Mouse (Mus musculus) cerebellum, adult 2 months (tissue): ENCODE measurements around the gene Pars2. TPM values are rescaled to one million over a fixed set of nuclear protein-coding genes. Genes with fewer than 3 reads are reported as not detected.

Source experiments
- DNase-seq, 2 experiments: peaks; one replicate each; pipeline ENCODE4 v3.0.0; 2021
- H3K27ac ChIP-seq: fragments of 200-500 bp; 2 replicates; pipeline ENCODE4 v1.5.1; 2012; ENCODE audit warnings: low read length, control low read depth, inconsistent platforms; ENCODE audit not compliant: insufficient read depth
- H3K27me3 ChIP-seq: fragments of 200-500 bp; 2 replicates; pipeline ENCODE4 v1.6.1; 2012; ENCODE audit warnings: inconsistent platforms, mild to moderate bottlenecking, low read length, moderate library complexity; ENCODE audit not compliant: control insufficient read depth, insufficient read depth
- H3K4me1 ChIP-seq: fragments of 200-500 bp; 2 replicates; pipeline ENCODE4 v1.6.1; 2011; ENCODE audit warnings: low read length; ENCODE audit not compliant: control insufficient read depth, insufficient read depth
- H3K4me3 ChIP-seq: fragments of 200-500 bp; replicated peaks from 2 replicates; pipeline ENCODE3; 2011; ENCODE audit warnings: mild to moderate bottlenecking, low read depth, low read length, control low read depth; ENCODE audit not compliant: insufficient read depth
- CTCF ChIP-seq: fragments of 200-500 bp; IDR thresholded peaks from 2 replicates; pipeline ENCODE4 v1.5.1; 2011; ENCODE audit warnings: low read depth, mild to moderate bottlenecking, control low read depth, low read length, moderate library complexity, borderline replicate concordance; ENCODE audit not compliant: insufficient read depth
- POLR2A ChIP-seq: fragments of 200-500 bp; IDR thresholded peaks from 2 replicates; pipeline ENCODE4 v1.6.1; 2011; ENCODE audit warnings: low read length, control low read depth, borderline replicate concordance; ENCODE audit not compliant: insufficient read depth
- WGBS: fragments of 180-500 bp; shearing (Covaris S2); methylation state at CpG from one replicate; pipeline ENCODE4 v1.1.7; 2018; 5-methylcytosine and 5-hydroxymethylcytosine counted together
- polyA plus RNA-seq: library from polyadenylated mRNA; depleted of rRNA; stranded (reverse); fragments of >200 nt; gene quantifications from 2 replicates; pipeline ENCODE4 v1.2.3, GENCODE M21; 2012; rRNA removed

The Pars2 gene
- polyA plus RNA-seq, 1 experiment, result 7.7 TPM

DNA sequence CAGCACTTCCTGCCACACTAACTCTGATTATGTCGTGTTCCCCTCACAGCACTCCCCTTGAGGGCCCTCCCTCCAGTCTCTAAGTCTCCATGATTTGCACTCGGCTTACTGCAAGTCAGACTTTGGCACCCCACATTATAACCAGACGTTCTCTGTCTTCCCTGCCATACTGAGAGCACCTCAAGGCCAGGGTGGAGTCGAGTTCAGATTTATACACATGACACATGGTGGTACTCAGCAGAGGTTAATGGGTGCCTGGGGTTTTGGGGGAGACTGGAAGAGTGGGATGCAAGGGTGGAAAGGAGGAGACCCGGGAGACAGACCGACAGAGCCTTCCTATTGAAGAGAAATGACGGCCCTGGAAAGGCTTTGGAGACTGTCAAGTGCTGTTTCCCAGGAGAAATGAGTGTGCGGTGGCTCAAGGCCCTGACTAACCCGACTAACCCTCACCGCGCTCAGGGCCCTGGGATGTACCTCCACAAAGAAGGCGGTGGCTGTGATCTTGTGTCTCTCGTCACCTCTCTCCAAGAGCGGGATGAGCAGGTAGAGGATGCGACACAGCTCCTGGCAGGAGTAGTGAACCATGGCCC lies 43.1 kb downstream of the Pars2 start:
- H3K4me1 ChIP-seq, result no peaks in the 10 kb centered on the region
- WGBS, result 78% methylated on average over 15 of the region's 15 CpGs

DNA sequence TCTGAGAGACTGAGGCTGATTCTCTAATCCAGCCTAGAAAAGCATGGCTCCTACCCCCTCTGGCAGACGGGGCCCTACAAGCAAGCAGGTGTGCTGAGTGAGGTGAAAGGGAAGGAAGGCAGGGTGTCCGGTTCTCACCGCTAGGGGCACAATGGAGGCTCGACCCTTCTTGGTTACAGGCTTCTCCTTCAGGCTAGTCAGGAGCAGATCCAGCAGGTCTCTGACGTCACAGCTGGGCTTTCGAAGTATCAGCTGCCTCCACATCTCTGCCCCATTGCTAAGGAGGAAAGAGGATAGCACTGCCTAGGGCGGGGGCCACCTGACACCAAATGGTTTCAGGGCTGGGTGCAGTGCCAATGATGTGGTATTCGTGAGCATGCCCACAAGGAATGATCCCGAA lies 49.1 kb downstream of the Pars2 start:
- no peaks in the 10 kb centered on the region for H3K27me3 ChIP-seq
- no peak overlapping the region for H3K4me3 ChIP-seq
- no peak for DNase-seq
- peaks cover 8% of the 10 kb centered on the region for H3K4me1 ChIP-seq
- 20% methylated on average over 9 of the region's 9 CpGs for WGBS
- TF ChIP-seq CTCF (peak; percentile 61), POLR2A (no peak)
- H3K27ac ChIP-seq, result no peak overlapping the region

More for the DNA sequence above, 43.1 kb downstream of the Pars2 start:
- Histone ChIP-seq H3K27ac (no peak overlapping the region), H3K27me3 (no peaks in the 10 kb centered on the region), H3K4me3 (no peak overlapping the region)
- DNase-seq, result no peak
- TF ChIP-seq POLR2A (no peak), CTCF (no peak)

DNA sequence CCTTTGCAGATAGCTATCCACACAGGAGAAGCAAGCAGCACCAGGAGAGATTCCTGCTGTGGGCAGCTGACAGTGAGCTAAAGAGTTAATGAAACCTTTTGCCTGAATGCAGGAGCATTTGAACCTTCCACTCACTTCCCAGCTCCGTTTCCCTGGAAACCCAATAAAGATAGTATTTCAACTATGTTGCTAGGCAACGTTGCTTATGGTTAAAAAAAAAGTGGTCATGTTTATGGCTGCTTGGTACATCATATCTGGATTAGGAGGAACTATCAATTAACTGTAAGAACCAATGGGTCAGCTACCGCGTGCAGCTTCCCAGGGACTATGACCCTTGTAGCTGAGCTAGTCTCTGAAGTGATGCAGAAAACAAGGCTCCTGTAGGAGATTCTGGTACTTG lies 49.9 kb downstream of the Pars2 start:
- TF ChIP-seq POLR2A, result no peak
- no peak for TF ChIP-seq CTCF
- Histone ChIP-seq H3K27me3 (no peaks in the 10 kb centered on the region), H3K27ac (no peak overlapping the region), H3K4me1 (peaks cover 10% of the 10 kb centered on the region), H3K4me3 (no peak overlapping the region)
- 57% methylated on average over 4 of the region's 4 CpGs for WGBS
- DNase-seq, result no peak

DNA sequence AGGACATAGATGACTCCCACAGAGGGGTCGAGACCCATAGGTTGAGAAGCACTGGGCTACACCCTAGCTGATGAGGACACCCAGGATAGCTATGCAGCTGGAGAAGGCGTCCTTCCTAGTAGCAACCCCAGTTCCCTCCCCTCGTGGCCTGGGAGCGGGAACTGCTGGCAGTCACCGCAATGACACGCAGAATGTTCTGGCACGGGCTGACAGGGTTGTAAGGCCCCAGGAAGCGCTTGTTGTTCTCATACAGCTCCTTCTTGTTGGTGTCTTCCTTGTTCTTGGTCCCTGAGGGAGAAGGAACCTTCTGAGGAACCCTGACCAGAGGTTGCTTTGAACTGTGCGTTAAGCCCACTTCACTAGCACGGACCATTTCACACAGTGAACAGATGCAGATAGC lies 53.1 kb downstream of the Pars2 start:
- no peak overlapping the region for H3K4me3 ChIP-seq
- H3K4me1 ChIP-seq, result peaks cover 10% of the 10 kb centered on the region
- H3K27me3 ChIP-seq, result no peaks in the 10 kb centered on the region
- WGBS, result 46% methylated on average over 10 of the region's 10 CpGs
- H3K27ac ChIP-seq, result no peak overlapping the region
- DNase-seq, result peak in 1 of 2 experiments; percentile 27
- TF ChIP-seq POLR2A (no peak), CTCF (no peak)

DNA sequence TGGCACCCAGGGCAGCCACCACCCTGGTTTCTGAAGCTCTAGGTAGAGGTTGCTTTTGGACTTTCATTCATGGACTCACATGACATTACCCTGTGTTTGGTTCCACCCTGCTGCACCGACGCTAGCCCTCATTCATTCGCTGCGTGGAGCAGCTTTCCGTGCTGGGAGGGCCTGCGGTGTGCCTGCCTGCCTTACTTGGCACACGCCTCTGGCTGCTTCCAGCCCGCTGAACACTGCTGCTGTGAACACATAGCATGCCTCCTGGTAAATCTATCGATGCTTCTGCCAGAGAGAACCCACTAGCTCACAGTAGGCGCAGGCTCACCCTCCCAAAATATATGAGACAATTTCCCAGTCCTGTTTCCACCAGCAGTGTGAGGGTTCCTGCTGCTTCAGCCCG lies 53.5 kb downstream of the Pars2 start:
- H3K27ac ChIP-seq, result no peak overlapping the region
- H3K27me3 ChIP-seq, result no peaks in the 10 kb centered on the region
- peaks cover 10% of the 10 kb centered on the region for H3K4me1 ChIP-seq
- no peak overlapping the region for H3K4me3 ChIP-seq
- peak; percentile 53 to 58 for DNase-seq
- 6% methylated on average over 11 of the region's 11 CpGs for WGBS
- TF ChIP-seq POLR2A, result no peak
- TF ChIP-seq CTCF, result no peak

Other genes with a start within 250 kb of the Pars2 start
- 0.33 and 0.34 TPM in 2 replicates for gene Pcsk9, start 186.7 kb upstream of the Pars2 start, polyA plus RNA-seq
- gene Bsnd, start 158.8 kb upstream of the Pars2 start, polyA plus RNA-seq, result 0.03 and 0.10 TPM in 2 replicates
- 76.3 and 86.4 TPM in 2 replicates for gene Dhcr24, start 90.0 kb upstream of the Pars2 start, polyA plus RNA-seq
- 0.08 and 0.15 TPM in 2 replicates for gene Lexm, start 33.8 kb upstream of the Pars2 start, polyA plus RNA-seq
- 0.26 and 0.74 TPM in 2 replicates for gene Ttc22, start 28.6 kb upstream of the Pars2 start, polyA plus RNA-seq
- gene Ttc4, start 27.9 kb downstream of the Pars2 start, polyA plus RNA-seq, result 127 and 137 TPM in 2 replicates
- gene Mroh7, start 79.9 kb downstream of the Pars2 start, polyA plus RNA-seq, result 3.2 and 3.8 TPM in 2 replicates
- not detected in 2 replicates for gene Fam151a, start 82.8 kb downstream of the Pars2 start, polyA plus RNA-seq
- 32.5 and 32.7 TPM in 2 replicates for gene Acot11, start 153.9 kb downstream of the Pars2 start, polyA plus RNA-seq